Mouse (Mus musculus) small intestine, adult 2 months (tissue): ENCODE results near the gene Hist1h3e.

Experiments used
- CTCF ChIP-seq: fragments of 200-500 bp; IDR thresholded peaks from 2 replicates; pipeline ENCODE4 v1.5.1; 2012; ENCODE audit warnings: low read depth, mild to moderate bottlenecking, control low read depth, inconsistent platforms, low read length, moderate library complexity, mixed read lengths; ENCODE audit not compliant: insufficient replicate concordance, insufficient read length; ENCODE audit errors: extremely low read depth
- POLR2A ChIP-seq: fragments of 200-500 bp; IDR thresholded peaks from 2 replicates; pipeline ENCODE4 v1.6.1; 2012; ENCODE audit warnings: low read depth, mild to moderate bottlenecking, control low read depth, inconsistent platforms, low read length, moderate library complexity

DNA sequence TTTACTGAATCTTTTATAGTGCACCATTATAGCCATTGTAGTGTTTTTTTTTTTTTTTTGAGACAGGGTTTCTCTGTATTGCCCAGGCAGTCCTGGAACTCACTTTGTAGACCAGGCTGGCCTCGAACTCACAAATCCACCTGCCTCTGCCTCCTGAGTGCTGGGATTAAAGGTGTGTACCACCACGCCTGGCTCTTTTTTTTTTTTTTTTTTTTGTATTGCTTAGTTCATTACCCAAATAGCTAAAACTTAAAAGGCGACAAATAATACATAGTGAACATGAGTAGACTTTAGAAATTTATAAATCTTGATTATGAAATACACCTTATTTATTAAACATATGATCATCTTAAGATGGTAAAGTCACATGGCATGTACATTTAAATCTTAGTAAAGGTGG lies 20.7 kb downstream of the Hist1h3e start:
- TF ChIP-seq POLR2A, result no peak
- no peak for TF ChIP-seq CTCF
